Mouse (Mus musculus): ENCODE measurements around the gene Mettl16. TPM values are rescaled to one million over a fixed set of nuclear protein-coding genes. Genes with fewer than 3 reads are reported as not detected.
A peak's percentile ranks its signal among the peaks of the same experiment; 100 is the strongest.

Mettl16 gene
- polyA plus RNA-seq, 1 experiment from 2014 or later: 54.3 TPM

- Histone ChIP-seq H3K9ac (replicated peaks) (no peak overlapping the region), H3K4me3 (no peak overlapping the region), H3K9me3 (no peaks in the 10 kb centered on the region), H3K36me3 (no peaks in the 10 kb centered on the region), H3K27me3 (no peaks in the 10 kb centered on the region), H3K4me1 (peaks cover 21% of the 10 kb centered on the region), H3K4me2 (replicated peaks) (no peak overlapping the region), H3K27ac (replicated peaks) (no peak overlapping the region)
- ATAC-seq (replicated peaks): no peak
- 78% methylated on average over 7 of the region's 7 CpGs for WGBS
Measured at GRCm38 (mm10) chr11:74827791-74828403, 57.3 kb downstream of the Mettl16 start.

DNA sequence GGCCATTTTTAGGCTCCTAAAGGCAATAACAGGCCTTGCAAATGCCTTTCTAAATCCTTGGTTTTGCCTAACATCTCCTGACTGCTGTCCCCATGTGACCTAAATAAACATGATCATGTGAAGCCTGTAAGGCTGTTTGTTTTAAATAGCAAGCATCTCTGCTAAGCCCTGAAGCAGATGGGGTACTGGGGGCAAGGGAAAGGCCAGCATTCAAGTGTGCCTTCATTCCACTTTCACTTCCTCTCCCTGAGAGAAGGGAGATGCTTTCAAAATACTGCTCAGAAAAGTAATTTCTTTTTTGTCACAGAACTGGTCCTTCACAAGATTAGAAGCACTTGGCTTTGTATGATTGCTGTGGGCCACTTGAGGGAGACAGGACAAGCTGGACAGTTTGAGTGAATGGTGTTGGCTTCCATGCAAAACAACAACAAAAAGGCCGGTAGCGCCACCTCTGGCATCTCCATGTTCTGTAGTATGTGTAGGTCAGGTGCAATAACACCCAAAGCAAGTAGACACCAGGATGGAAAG, 57.8 kb downstream of the Mettl16 start:
- Histone ChIP-seq H3K36me3 (no peaks in the 10 kb centered on the region), H3K27ac (replicated peaks) (no peak overlapping the region), H3K9ac (replicated peaks) (no peak overlapping the region), H3K4me3 (no peak overlapping the region), H3K9me3 (no peaks in the 10 kb centered on the region), H3K4me1 (peaks cover 27% of the 10 kb centered on the region), H3K27me3 (no peaks in the 10 kb centered on the region), H3K4me2 (replicated peaks) (no peak overlapping the region)
- WGBS: 31% methylated on average over 2 of the region's 2 CpGs
- no peak for ATAC-seq (replicated peaks)

DNA sequence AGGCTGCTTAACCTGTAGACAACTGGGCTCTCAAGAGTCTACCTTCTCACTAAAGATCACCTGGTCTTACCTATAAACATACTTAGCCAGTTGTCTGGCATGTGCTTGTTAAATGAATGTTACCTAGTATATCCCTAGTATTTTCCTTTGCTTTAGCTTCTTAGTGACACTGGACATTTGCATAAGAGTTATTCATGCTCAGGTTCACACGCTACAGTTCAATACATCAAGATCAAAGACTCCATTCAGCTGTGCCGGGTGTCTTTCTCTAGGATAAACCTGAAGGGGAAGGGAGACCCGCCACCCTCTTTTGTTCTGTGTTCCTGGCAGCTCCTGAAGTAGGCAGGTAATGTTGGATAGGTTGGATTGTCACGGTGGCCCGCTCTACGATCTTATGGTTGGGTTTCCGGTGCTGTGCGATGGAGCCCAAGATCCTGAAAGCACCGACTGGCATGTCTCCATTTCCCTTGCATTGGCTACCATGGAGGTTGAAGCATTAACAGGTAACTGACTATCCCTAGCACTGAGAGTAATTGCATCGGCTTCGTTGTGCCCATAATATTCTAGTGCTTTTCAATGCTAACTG, 58.4 kb downstream of the Mettl16 start:
- Histone ChIP-seq H3K36me3 (no peaks in the 10 kb centered on the region), H3K4me1 (peaks cover 33% of the 10 kb centered on the region), H3K4me2 (replicated peaks) (peak overlapping the region; percentile 90), H3K27ac (replicated peaks) (peak overlapping the region; percentile 94; the same call in 1 of the 2 replicates), H3K9me3 (no peaks in the 10 kb centered on the region), H3K9ac (replicated peaks) (no peak overlapping the region; the same call in 1 of the 2 replicates), H3K27me3 (no peaks in the 10 kb centered on the region), H3K4me3 (peak overlapping the region; percentile 76)
- no peak for ATAC-seq (replicated peaks)
- WGBS: 8% methylated on average over 11 of the region's 11 CpGs

DNA sequence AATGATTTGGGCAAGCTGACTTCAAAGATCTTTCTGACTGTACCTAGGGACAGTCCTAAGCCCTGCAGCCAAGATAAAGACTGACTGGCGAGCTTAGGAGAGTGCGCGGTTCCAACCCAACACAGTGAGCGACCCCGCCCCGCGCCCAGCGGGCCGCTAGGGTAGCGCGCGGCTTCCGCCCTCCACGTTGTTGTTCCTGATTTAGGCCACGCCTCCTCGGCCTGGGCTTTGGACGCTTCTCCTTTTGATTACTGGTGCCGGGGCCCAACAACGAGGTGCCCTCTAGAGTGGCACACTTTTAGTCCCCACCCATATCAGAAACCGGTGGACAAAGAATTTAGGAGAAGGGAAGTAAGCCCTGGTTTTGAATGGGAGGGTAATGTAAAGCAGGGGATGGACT, 59.2 kb downstream of the Mettl16 start:
- peak; percentile 33 for ATAC-seq (replicated peaks)
- H3K4me1 ChIP-seq: peaks cover 38% of the 10 kb centered on the region
- peak overlapping the region; percentile 90 for H3K4me2 ChIP-seq (replicated peaks)
- no peaks in the 10 kb centered on the region for H3K36me3 ChIP-seq
- H3K27ac ChIP-seq (replicated peaks): peak overlapping the region; percentile 94
- H3K4me3 ChIP-seq: peak overlapping the region; percentile 76
- peak overlapping the region; percentile 46 for H3K9ac ChIP-seq (replicated peaks)
- WGBS: under 1% methylated on average over 20 of the region's 20 CpGs
- H3K27me3 ChIP-seq: no peaks in the 10 kb centered on the region
- no peaks in the 10 kb centered on the region for H3K9me3 ChIP-seq

DNA sequence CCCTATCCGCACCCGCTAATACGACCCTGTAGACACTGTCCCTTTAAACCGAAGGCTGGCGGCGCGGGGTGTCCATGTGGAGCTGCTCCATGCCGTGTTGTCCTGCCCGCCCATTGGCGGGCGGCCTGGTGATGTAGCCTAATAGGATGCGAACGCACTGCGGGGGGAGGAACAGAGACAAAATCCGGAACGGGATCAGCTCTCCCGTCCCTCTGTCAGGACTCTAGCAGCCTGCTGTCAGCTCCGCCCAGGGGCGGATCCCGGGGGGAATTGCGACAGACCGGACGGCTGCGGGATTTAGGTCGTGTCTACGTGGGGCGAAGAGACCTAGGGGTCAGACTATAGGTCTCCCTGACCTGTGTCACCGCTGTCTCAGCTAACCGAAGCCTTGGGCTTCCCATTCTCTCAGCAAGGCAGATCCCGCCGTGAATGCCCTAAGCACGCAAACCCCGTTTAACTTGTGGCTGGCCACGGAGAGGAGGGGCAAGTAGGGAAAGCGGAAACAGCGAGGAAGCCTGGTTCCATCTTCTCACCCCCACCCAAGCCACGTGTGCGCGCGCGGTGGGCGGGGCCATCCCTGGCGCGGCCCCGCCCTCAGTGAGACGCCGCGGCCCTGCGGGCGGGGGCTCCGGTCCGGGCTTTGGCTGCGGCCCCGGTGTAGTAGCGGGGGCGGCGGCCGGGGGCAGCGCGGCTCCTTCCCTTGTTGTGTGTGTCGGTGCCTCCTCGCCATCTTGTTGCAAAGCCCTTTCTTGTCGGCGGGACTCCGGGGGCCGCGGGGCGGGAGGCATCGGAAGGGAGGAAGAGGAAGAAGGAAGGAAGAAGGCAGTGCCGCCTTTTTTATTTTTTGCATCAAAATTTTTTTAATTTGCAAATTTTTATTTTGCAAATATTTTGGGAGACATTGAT, 59.9 kb downstream of the Mettl16 start, which contains the start of gene Mnt:
Mnt (plus strand) TSS at position 665 of the 906 bp plus-strand sequence.
- Histone ChIP-seq H3K4me3 (peak within 1 kb of the TSS; percentile 76), H3K27me3 (no peaks in the 10 kb centered on the region), H3K9ac (replicated peaks) (peak within 1 kb of the TSS; percentile 94), H3K4me1 (peaks cover 38% of the 10 kb centered on the region), H3K9me3 (no peaks in the 10 kb centered on the region), H3K36me3 (no peaks in the 10 kb centered on the region), H3K4me2 (replicated peaks) (peak within 1 kb of the TSS; percentile 90), H3K27ac (replicated peaks) (peak within 1 kb of the TSS; percentile 94)
- WGBS: under 1% methylated on average over 65 of the region's 70 CpGs
- ATAC-seq (replicated peaks): peak; percentile 94

GRCm38 (mm10) chr11:74831191-74831605, 60.6 kb downstream of the Mettl16 start:
- H3K36me3 ChIP-seq: no peaks in the 10 kb centered on the region
- under 1% methylated on average over 35 of the region's 35 CpGs for WGBS
- peak overlapping the region; percentile 94 for H3K27ac ChIP-seq (replicated peaks)
- no peaks in the 10 kb centered on the region for H3K27me3 ChIP-seq
- peak overlapping the region; percentile 76 for H3K4me3 ChIP-seq
- peak overlapping the region; percentile 94 for H3K9ac ChIP-seq (replicated peaks)
- H3K4me2 ChIP-seq (replicated peaks): peak overlapping the region; percentile 90
- H3K4me1 ChIP-seq: peaks cover 43% of the 10 kb centered on the region
- H3K9me3 ChIP-seq: no peaks in the 10 kb centered on the region
- no peak for ATAC-seq (replicated peaks)

- Histone ChIP-seq H3K36me3 (0 out of 2 replicates have a peak, but pooled peaks cover 2% of the 10 kb centered on the region), H3K9me3 (no peaks in the 10 kb centered on the region), H3K4me1 (peaks cover 46% of the 10 kb centered on the region)
Measured at GRCm38 (mm10) chr11:74831606-74832451, 61.2 kb downstream of the Mettl16 start.

GRCm38 (mm10) chr11:74832503-74833143, 62.0 kb downstream of the Mettl16 start:
- Histone ChIP-seq H3K9me3 (no peaks in the 10 kb centered on the region), H3K27me3 (no peaks in the 10 kb centered on the region), H3K4me1 (peaks cover 54% of the 10 kb centered on the region), H3K4me3 (peak overlapping the region; percentile 76), H3K4me2 (replicated peaks) (peak overlapping the region; percentile 90), H3K27ac (replicated peaks) (peak overlapping the region; percentile 94), H3K36me3 (0 out of 2 replicates have a peak, but pooled peaks cover 4% of the 10 kb centered on the region), H3K9ac (replicated peaks) (peak overlapping the region; percentile 94)
- no peak for ATAC-seq (replicated peaks)
- WGBS: 1% methylated on average over 26 of the region's 26 CpGs

More at GRCm38 (mm10) chr11:74831606-74832451, 61.2 kb downstream of the Mettl16 start:
- whole genome bisulfite sequencing: under 1% methylated on average over 61 of the region's 61 CpGs
- H3K27ac ChIP-seq (replicated peaks): peak overlapping the region; percentile 94
- peak overlapping the region; percentile 90 for H3K4me2 ChIP-seq (replicated peaks)
- H3K4me3 ChIP-seq: peak overlapping the region; percentile 76
- H3K9ac ChIP-seq (replicated peaks): peak overlapping the region; percentile 94
- no peaks in the 10 kb centered on the region for H3K27me3 ChIP-seq
- ATAC-seq (replicated peaks): peak; percentile 71

GRCm38 (mm10) chr11:74833536-74834358, 63.1 kb downstream of the Mettl16 start:
- Histone ChIP-seq H3K4me2 (replicated peaks) (peak overlapping the region; percentile 90), H3K27ac (replicated peaks) (no peak overlapping the region; the same call in 1 of the 2 replicates), H3K9me3 (no peaks in the 10 kb centered on the region), H3K9ac (replicated peaks) (peak overlapping the region; percentile 94; the same call in 1 of the 2 replicates), H3K4me3 (peak overlapping the region; percentile 76), H3K36me3 (0 out of 2 replicates have a peak, but pooled peaks cover 4% of the 10 kb centered on the region), H3K4me1 (peaks cover 57% of the 10 kb centered on the region), H3K27me3 (no peaks in the 10 kb centered on the region)
- WGBS: 87% methylated on average over 8 of the region's 8 CpGs
- no peak for ATAC-seq (replicated peaks)

DNA sequence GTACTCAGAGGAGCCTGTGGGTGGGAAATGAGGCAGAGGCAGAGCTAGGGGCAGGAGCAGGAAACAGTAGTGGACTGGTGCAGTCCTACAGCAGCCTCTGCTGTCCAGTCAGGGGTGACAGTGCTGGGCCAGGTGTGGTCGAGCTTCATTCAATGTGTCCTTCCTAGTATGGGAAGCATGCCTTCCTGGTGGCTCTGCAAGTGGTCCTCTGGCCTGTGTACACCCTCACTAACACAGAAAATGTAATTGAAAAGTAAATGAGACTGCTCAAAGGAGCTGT, 63.7 kb downstream of the Mettl16 start:
- 64% methylated on average over 1 of the region's 1 CpGs for WGBS
- Histone ChIP-seq H3K9ac (replicated peaks) (no peak overlapping the region), H3K4me3 (no peak overlapping the region), H3K36me3 (0 out of 2 replicates have a peak, but pooled peaks cover 4% of the 10 kb centered on the region), H3K4me1 (peaks cover 57% of the 10 kb centered on the region), H3K9me3 (no peaks in the 10 kb centered on the region), H3K27me3 (no peaks in the 10 kb centered on the region), H3K27ac (replicated peaks) (peak overlapping the region; percentile 35; the same call in 1 of the 2 replicates), H3K4me2 (replicated peaks) (no peak overlapping the region)
- ATAC-seq (replicated peaks): no peak
